Mouse (Mus musculus) midbrain, embryonic 16.5 days (tissue): ENCODE measurements around the gene Noxo1. TPM values are rescaled to one million over a fixed set of nuclear protein-coding genes. Genes with fewer than 3 reads are reported as not detected.

Experiments
- ATAC-seq: fragments of 200-750 bp; cut with Nextera tagmentation; 2 replicates; pipeline ENCODE4 v1.8.0; 2017; ENCODE audit warnings: moderate TSS enrichment
- H3K27ac ChIP-seq: fragments of 300-500 bp; sonication (generic); 2 replicates; pipeline ENCODE4 v1.5.1; 2014; ENCODE audit warnings: mild to moderate bottlenecking, low read length, mixed read lengths
- H3K27me3 ChIP-seq: fragments of 300-500 bp; sonication (generic); 2 replicates; pipeline ENCODE4 v1.6.1; 2014; ENCODE audit warnings: low read depth, low read length, mixed read lengths; ENCODE audit not compliant: control insufficient read depth, insufficient read depth
- H3K36me3 ChIP-seq: fragments of 300-500 bp; sonication (generic); 2 replicates; pipeline ENCODE4 v1.6.1; 2014; ENCODE audit warnings: mild to moderate bottlenecking, low read length, moderate library complexity, mixed read lengths; ENCODE audit not compliant: control insufficient read depth, insufficient read depth
- H3K4me1 ChIP-seq: fragments of 300-500 bp; sonication (generic); 2 replicates; pipeline ENCODE4 v1.6.1; 2014; ENCODE audit warnings: mild to moderate bottlenecking, low read length, mixed read lengths; ENCODE audit not compliant: control insufficient read depth, insufficient read depth
- H3K4me2 ChIP-seq: fragments of 300-500 bp; sonication (generic); 2 replicates; pipeline ENCODE4 v1.6.1; 2014; ENCODE audit warnings: mild to moderate bottlenecking, low read length, mixed read lengths
- H3K4me3 ChIP-seq: fragments of 300-500 bp; sonication (generic); 2 replicates; pipeline ENCODE4 v1.5.1; 2014; ENCODE audit warnings: low read depth, mild to moderate bottlenecking, low read length, moderate library complexity, mixed read lengths
- H3K9ac ChIP-seq: fragments of 300-500 bp; sonication (generic); 2 replicates; pipeline ENCODE4 v1.6.1; 2014; ENCODE audit warnings: low read depth, low read length, mixed read lengths
- H3K9me3 ChIP-seq: fragments of 300-500 bp; sonication (generic); replicated peaks from 2 replicates; pipeline ENCODE4 v1.6.1; 2014; ENCODE audit warnings: mild to moderate bottlenecking, low read length, mixed read lengths; ENCODE audit not compliant: control insufficient read depth, poor library complexity, severe bottlenecking
- WGBS: fragments of 180-500 bp; shearing (Covaris S2); extraction: QIAGEN DNeasy Blood & Tissue Kit; methylation state at CpG from one replicate; pipeline ENCODE4 v1.1.7; 2014; 5-methylcytosine and 5-hydroxymethylcytosine counted together
- polyA plus RNA-seq: library from polyadenylated mRNA; unstranded; fragments of >200 nt; fragmentation: Nextera tagmentation; extraction: Ambion mirVana; gene quantifications from 2 replicates; pipeline ENCODE4 v1.2.1, GENCODE M21; 2015

Gene Noxo1
- polyA plus RNA-seq, 1 experiment from 2014 or later: 2.2 TPM

DNA sequence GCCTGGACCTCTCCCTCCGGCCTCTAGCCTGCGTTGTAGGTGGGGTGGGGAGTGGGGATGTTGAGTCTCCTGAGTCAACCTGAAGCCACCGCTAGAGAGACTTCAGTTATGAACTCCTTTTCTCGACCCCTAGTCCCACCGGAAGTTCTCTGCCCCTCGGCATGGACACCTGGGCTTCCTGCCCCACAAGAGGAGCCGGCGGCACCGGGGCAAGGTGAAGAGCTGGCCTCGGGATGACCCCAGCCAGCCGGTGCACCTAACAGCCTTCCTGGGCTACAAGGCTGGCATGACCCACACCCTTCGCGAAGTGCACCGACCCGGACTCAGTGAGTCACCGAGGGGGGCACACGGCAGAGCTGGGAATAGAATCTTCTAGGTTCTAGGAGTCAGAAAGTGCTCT is 32.1 kb downstream of the Noxo1 start:
- Histone ChIP-seq H3K4me1 (peaks cover 5% of the 10 kb centered on the region), H3K9me3 (no peaks in the 10 kb centered on the region), H3K36me3 (no peaks in the 10 kb centered on the region), H3K9ac (no peak overlapping the region), H3K4me2 (no peak overlapping the region), H3K27me3 (no peaks in the 10 kb centered on the region; the same call in 1 of the 2 replicates), H3K27ac (no peak overlapping the region), H3K4me3 (no peak overlapping the region)
- no peak for ATAC-seq
- 78% methylated on average over 17 of the region's 17 CpGs for WGBS

- Histone ChIP-seq H3K27me3 (no peaks in the 10 kb centered on the region; the same call in 1 of the 2 replicates), H3K4me2 (no peak overlapping the region), H3K9ac (no peak overlapping the region), H3K9me3 (no peaks in the 10 kb centered on the region), H3K27ac (no peak overlapping the region), H3K4me1 (no peaks in the 10 kb centered on the region), H3K4me3 (no peak overlapping the region), H3K36me3 (no peaks in the 10 kb centered on the region)
- ATAC-seq: no peak
- WGBS: 80% methylated on average over 6 of the region's 6 CpGs
These were observed 33.0 kb downstream of the Noxo1 start for GRCm38 (mm10) chr17:24729067-24729466.

DNA sequence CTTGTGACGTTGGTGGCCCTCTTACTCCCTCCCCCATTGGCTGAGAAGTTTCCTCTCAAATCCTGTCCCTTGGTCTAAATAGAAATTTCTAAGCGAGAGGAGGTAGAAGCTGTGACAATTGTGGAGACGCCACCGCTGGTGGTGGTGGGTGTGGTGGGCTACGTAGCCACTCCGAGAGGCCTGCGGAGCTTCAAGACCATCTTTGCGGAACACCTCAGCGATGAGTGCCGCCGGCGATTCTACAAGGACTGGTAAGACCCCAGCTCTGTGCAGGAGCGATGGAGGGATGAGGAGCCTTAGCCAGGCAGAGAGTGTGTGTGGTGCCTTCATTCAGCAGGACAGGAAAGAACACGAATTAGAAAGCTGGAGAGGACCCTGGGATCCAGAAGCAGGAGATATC is 34.8 kb downstream of the Noxo1 start:
- no peak for ATAC-seq
- no peaks in the 10 kb centered on the region for H3K36me3 ChIP-seq
- H3K4me1 ChIP-seq: no peaks in the 10 kb centered on the region
- H3K27ac ChIP-seq: no peak overlapping the region
- H3K9ac ChIP-seq: no peak overlapping the region
- H3K27me3 ChIP-seq: no peaks in the 10 kb centered on the region; the same call in 1 of the 2 replicates
- H3K4me3 ChIP-seq: no peak overlapping the region
- no peak overlapping the region for H3K4me2 ChIP-seq
- H3K9me3 ChIP-seq: no peaks in the 10 kb centered on the region
- WGBS: 81% methylated on average over 14 of the region's 14 CpGs

- Histone ChIP-seq H3K27ac (no peak overlapping the region), H3K4me1 (peaks cover 9% of the 10 kb centered on the region; the same call in 1 of the 2 replicates), H3K27me3 (no peaks in the 10 kb centered on the region; the same call in 1 of the 2 replicates), H3K4me3 (no peak overlapping the region), H3K9me3 (no peaks in the 10 kb centered on the region), H3K9ac (0 out of 2 replicates have a peak overlapping the region, but pooled peaks have one; percentile 7), H3K4me2 (no peak overlapping the region), H3K36me3 (no peaks in the 10 kb centered on the region)
- 78% methylated on average over 12 of the region's 12 CpGs for WGBS
- no peak for ATAC-seq
These were observed 36.4 kb downstream of the Noxo1 start for GRCm38 (mm10) chr17:24732233-24732935.

DNA sequence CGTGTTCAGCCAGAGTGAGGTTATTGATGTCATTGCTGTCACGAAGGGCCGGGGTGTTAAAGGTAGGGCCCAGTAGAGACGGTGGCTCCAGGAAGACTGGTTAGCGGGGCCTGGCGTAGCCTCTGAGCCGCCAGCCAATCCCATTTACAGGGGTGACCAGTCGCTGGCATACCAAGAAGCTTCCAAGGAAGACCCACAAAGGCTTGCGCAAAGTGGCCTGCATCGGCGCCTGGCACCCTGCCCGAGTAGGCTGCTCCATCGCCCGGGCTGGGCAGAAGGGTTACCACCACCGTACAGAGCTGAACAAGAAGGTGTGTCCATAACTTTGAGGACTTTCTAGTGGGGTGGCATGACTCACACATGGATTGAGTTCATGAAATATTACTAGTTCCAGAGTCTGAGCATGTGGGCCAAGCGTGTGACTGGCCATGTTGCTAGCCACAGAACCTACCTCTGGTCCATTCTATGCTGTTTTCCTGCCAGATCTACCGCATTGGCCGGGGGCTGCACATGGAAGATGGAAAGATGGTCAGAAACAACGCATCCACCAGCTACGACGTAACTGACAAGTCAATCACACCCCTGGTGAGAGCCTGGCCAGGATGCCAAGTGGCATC is 37.5 kb downstream of the Noxo1 start:
- H3K27ac ChIP-seq: no peak overlapping the region
- no peak overlapping the region for H3K4me2 ChIP-seq
- no peaks in the 10 kb centered on the region for H3K36me3 ChIP-seq
- 91% methylated on average over 21 of the region's 21 CpGs for WGBS
- H3K9me3 ChIP-seq: no peaks in the 10 kb centered on the region
- peak overlapping the region; percentile 22; the same call in 1 of the 2 replicates for H3K9ac ChIP-seq
- H3K4me1 ChIP-seq: peaks cover 9% of the 10 kb centered on the region; the same call in 1 of the 2 replicates
- H3K27me3 ChIP-seq: no peaks in the 10 kb centered on the region
- H3K4me3 ChIP-seq: no peak overlapping the region
- ATAC-seq: no peak

DNA sequence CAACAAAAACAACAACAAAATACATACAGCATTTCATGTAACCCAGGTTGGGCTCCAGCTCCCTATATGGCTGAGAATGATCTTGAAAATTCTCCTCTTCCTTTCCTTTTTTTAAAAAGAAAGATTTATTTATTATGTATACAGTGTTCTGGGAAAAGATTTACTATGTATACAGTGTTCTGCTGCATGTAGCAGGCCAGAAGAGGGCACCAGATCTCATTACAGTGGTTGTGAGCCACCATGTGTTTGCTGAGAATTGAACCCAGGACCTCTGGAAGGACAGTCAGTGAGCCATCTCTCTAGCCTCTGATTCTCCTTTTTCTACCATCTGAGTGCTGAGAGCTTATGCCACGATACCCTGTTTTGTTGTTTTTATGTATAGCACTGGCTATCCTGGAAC is 38.5 kb downstream of the Noxo1 start:
- H3K9me3 ChIP-seq: no peaks in the 10 kb centered on the region
- peaks cover 9% of the 10 kb centered on the region; the same call in 1 of the 2 replicates for H3K4me1 ChIP-seq
- no peak for ATAC-seq
- H3K27me3 ChIP-seq: no peaks in the 10 kb centered on the region
- H3K4me3 ChIP-seq: no peak overlapping the region
- H3K9ac ChIP-seq: no peak overlapping the region
- H3K36me3 ChIP-seq: no peaks in the 10 kb centered on the region
- WGBS: 90% methylated on average over 1 of the region's 1 CpGs
- H3K27ac ChIP-seq: no peak overlapping the region
- no peak overlapping the region for H3K4me2 ChIP-seq

- Histone ChIP-seq H3K36me3 (no peaks in the 10 kb centered on the region), H3K4me1 (peaks cover 9% of the 10 kb centered on the region; the same call in 1 of the 2 replicates), H3K4me3 (no peak overlapping the region), H3K9me3 (no peaks in the 10 kb centered on the region), H3K27me3 (no peaks in the 10 kb centered on the region), H3K27ac (no peak overlapping the region), H3K9ac (no peak overlapping the region), H3K4me2 (peak overlapping the region; percentile 94; the same call in 1 of the 2 replicates)
- WGBS: 87% methylated on average over 7 of the region's 7 CpGs
- ATAC-seq: no peak
These were observed 39.4 kb downstream of the Noxo1 start for GRCm38 (mm10) chr17:24735446-24735845.

GRCm38 (mm10) chr17:24736330-24737051 is 40.5 kb downstream of the Noxo1 start, which contains the start of gene Msrb1:
TSS of gene Msrb1 (plus strand) at chr17:24736642.
- H3K9me3 ChIP-seq: no peaks in the 10 kb centered on the region
- no peaks in the 10 kb centered on the region for H3K27me3 ChIP-seq
- H3K4me1 ChIP-seq: peaks cover 9% of the 10 kb centered on the region; the same call in 1 of the 2 replicates
- peak within 1 kb of the TSS; percentile 60 for H3K4me3 ChIP-seq
- peak within 1 kb of the TSS; percentile 94 for H3K4me2 ChIP-seq
- H3K36me3 ChIP-seq: no peaks in the 10 kb centered on the region
- H3K27ac ChIP-seq: peak within 1 kb of the TSS; percentile 35
- peak within 1 kb of the TSS; percentile 57 for H3K9ac ChIP-seq
- peak; percentile 93 for ATAC-seq
- under 1% methylated on average over 29 of the region's 29 CpGs for WGBS
